Mouse (Mus musculus): Measurements from ENCODE around the gene Kif5c. TPM values are rescaled to one million over a fixed set of nuclear protein-coding genes. Genes with fewer than 3 reads are reported as not detected.

The Kif5c gene
- total and polyA plus RNA-seq, 3 experiments = 0.63 to 10.8 (median 8.8) TPM

GRCm38 (mm10) chr2:49620626-49621117, 1.6 kb downstream of the Kif5c start:
- DNase-seq = peak; percentile 1

- DNase-seq = peak; percentile 7
Measured at GRCm38 (mm10) chr2:49621234-49621633, 2.1 kb downstream of the Kif5c start.

- no peak for DNase-seq
Measured at GRCm38 (mm10) chr2:49625581-49625980, 6.5 kb downstream of the Kif5c start.

GRCm38 (mm10) chr2:49627611-49628010, 8.5 kb downstream of the Kif5c start:
- no peak for DNase-seq

GRCm38 (mm10) chr2:49628094-49628705, 9.1 kb downstream of the Kif5c start:
- peak; percentile 1 for DNase-seq

- DNase-seq = no peak
Measured at GRCm38 (mm10) chr2:49629181-49629580, 10.1 kb downstream of the Kif5c start.

- no peak for DNase-seq
Measured at GRCm38 (mm10) chr2:49630636-49631035, 11.5 kb downstream of the Kif5c start.

- no peak for DNase-seq
Measured at GRCm38 (mm10) chr2:49633231-49633630, 14.1 kb downstream of the Kif5c start.

- DNase-seq = no peak
Measured at GRCm38 (mm10) chr2:49642761-49643160, 23.7 kb downstream of the Kif5c start.

- no peak for DNase-seq
Measured at GRCm38 (mm10) chr2:49643756-49644155, 24.7 kb downstream of the Kif5c start.

GRCm38 (mm10) chr2:49647591-49647990, 28.5 kb downstream of the Kif5c start:
- DNase-seq = no peak

GRCm38 (mm10) chr2:49648344-49648743, 29.2 kb downstream of the Kif5c start:
- no peak for DNase-seq

GRCm38 (mm10) chr2:49648806-49649205, 29.7 kb downstream of the Kif5c start:
- DNase-seq = no peak

GRCm38 (mm10) chr2:49649211-49649610, 30.1 kb downstream of the Kif5c start:
- DNase-seq = no peak

- DNase-seq = no peak
Measured at GRCm38 (mm10) chr2:49651737-49652136, 32.6 kb downstream of the Kif5c start.

GRCm38 (mm10) chr2:49654606-49655005, 35.5 kb downstream of the Kif5c start:
- no peak for DNase-seq

- DNase-seq = no peak
Measured at GRCm38 (mm10) chr2:49655195-49655873, 36.2 kb downstream of the Kif5c start.

GRCm38 (mm10) chr2:49655874-49656195, 36.7 kb downstream of the Kif5c start:
- DNase-seq = no peak

- no peak for DNase-seq
Measured at GRCm38 (mm10) chr2:49656988-49657387, 37.9 kb downstream of the Kif5c start.

- no peak for DNase-seq
Measured at GRCm38 (mm10) chr2:49657666-49658065, 38.6 kb downstream of the Kif5c start.

GRCm38 (mm10) chr2:49658988-49659387, 39.9 kb downstream of the Kif5c start:
- no peak for DNase-seq

GRCm38 (mm10) chr2:49659964-49660363, 40.9 kb downstream of the Kif5c start:
- DNase-seq = no peak

- no peak for DNase-seq
Measured at GRCm38 (mm10) chr2:49660375-49660923, 41.4 kb downstream of the Kif5c start.

- no peak for DNase-seq
Measured at GRCm38 (mm10) chr2:49661348-49661747, 42.2 kb downstream of the Kif5c start.
